Mouse (Mus musculus) lung, embryonic 16.5 days (tissue): ENCODE measurements around the gene Cldn2. TPM values are rescaled to one million over a fixed set of nuclear protein-coding genes. Genes with fewer than 3 reads are reported as not detected.

Experiments
- ATAC-seq: fragments of 200-750 bp; cut with Nextera tagmentation; 2 replicates; pipeline ENCODE4 v1.8.0; 2017; ENCODE audit warnings: low read depth, mild to moderate bottlenecking, moderate library complexity
- H3K27ac ChIP-seq: fragments of 300-500 bp; sonication (generic); 2 replicates; pipeline ENCODE4 v1.5.1; 2014; ENCODE audit warnings: mild to moderate bottlenecking, control low read depth, low read length
- H3K27me3 ChIP-seq: fragments of 300-500 bp; sonication (generic); 2 replicates; pipeline ENCODE4 v1.6.1; 2014; ENCODE audit warnings: low read depth, low read length, mixed read lengths; ENCODE audit not compliant: control insufficient read depth, insufficient read depth
- H3K36me3 ChIP-seq: fragments of 300-500 bp; sonication (generic); 2 replicates; pipeline ENCODE4 v1.6.1; 2014; ENCODE audit warnings: low read length; ENCODE audit not compliant: control insufficient read depth, insufficient read depth
- H3K4me1 ChIP-seq: fragments of 300-500 bp; sonication (generic); replicated peaks from 2 replicates; pipeline ENCODE4 v1.6.1; 2014; ENCODE audit warnings: low read length, mixed read lengths; ENCODE audit not compliant: control insufficient read depth, insufficient read depth
- H3K4me2 ChIP-seq: fragments of 300-500 bp; sonication (generic); 2 replicates; pipeline ENCODE4 v1.6.1; 2014; ENCODE audit warnings: low read depth, low read length, control low read depth
- H3K4me3 ChIP-seq: fragments of 300-500 bp; sonication (generic); 2 replicates; pipeline ENCODE4 v1.5.1; 2014; ENCODE audit warnings: mild to moderate bottlenecking, low read length, control low read depth
- H3K9ac ChIP-seq: fragments of 300-500 bp; sonication (generic); 2 replicates; pipeline ENCODE4 v1.6.1; 2014; ENCODE audit warnings: low read length, control low read depth
- H3K9me3 ChIP-seq: fragments of 300-500 bp; sonication (generic); 2 replicates; pipeline ENCODE4 v1.6.1; 2016; ENCODE audit warnings: low read length; ENCODE audit not compliant: control insufficient read depth
- WGBS: fragments of 180-500 bp; shearing (Covaris S2); extraction: QIAGEN DNeasy Blood & Tissue Kit; methylation state at CpG from one replicate; pipeline ENCODE4 v1.1.7; 2014; 5-methylcytosine and 5-hydroxymethylcytosine counted together
- polyA plus RNA-seq: library from polyadenylated mRNA; unstranded; fragments of >200 nt; fragmentation: Nextera tagmentation; extraction: Ambion mirVana; gene quantifications from 2 replicates; pipeline ENCODE4 v1.2.1, GENCODE M21; 2015

Gene Cldn2
- polyA plus RNA-seq, 1 experiment from 2014 or later = 0.29 TPM

GRCm38 (mm10) chrX:139815201-139815600, 14.6 kb downstream of the Cldn2 start:
- 59% methylated on average over 5 of the region's 5 CpGs for WGBS
- no peaks in the 10 kb centered on the region for H3K36me3 ChIP-seq
- no peaks in the 10 kb centered on the region for H3K27me3 ChIP-seq
- no peak overlapping the region for H3K9ac ChIP-seq
- no peak for ATAC-seq
- H3K27ac ChIP-seq = no peak overlapping the region
- no peak overlapping the region for H3K4me2 ChIP-seq
- no peak overlapping the region for H3K4me3 ChIP-seq
- no peaks in the 10 kb centered on the region for H3K4me1 ChIP-seq
- no peaks in the 10 kb centered on the region for H3K9me3 ChIP-seq

GRCm38 (mm10) chrX:139825402-139825801, 24.8 kb downstream of the Cldn2 start:
- ATAC-seq = no peak

GRCm38 (mm10) chrX:139826926-139827325, 26.3 kb downstream of the Cldn2 start:
- 75% methylated on average over 4 of the region's 4 CpGs for WGBS
- Histone ChIP-seq H3K27me3 (no peaks in the 10 kb centered on the region; the same call in 1 of the 2 replicates), H3K4me3 (no peak overlapping the region), H3K27ac (no peak overlapping the region), H3K36me3 (no peaks in the 10 kb centered on the region; the same call in 1 of the 2 replicates), H3K4me1 (no peaks in the 10 kb centered on the region), H3K4me2 (no peak overlapping the region), H3K9ac (no peak overlapping the region), H3K9me3 (no peaks in the 10 kb centered on the region)
- no peak for ATAC-seq

More at GRCm38 (mm10) chrX:139825402-139825801, 24.8 kb downstream of the Cldn2 start:
- no peak overlapping the region for H3K4me2 ChIP-seq
- 74% methylated on average over 1 of the region's 1 CpGs for WGBS
- no peaks in the 10 kb centered on the region for H3K9me3 ChIP-seq
- no peak overlapping the region for H3K4me3 ChIP-seq
- no peak overlapping the region for H3K27ac ChIP-seq
- no peaks in the 10 kb centered on the region for H3K4me1 ChIP-seq
- H3K9ac ChIP-seq = no peak overlapping the region
- H3K36me3 ChIP-seq = no peaks in the 10 kb centered on the region; the same call in 1 of the 2 replicates
- H3K27me3 ChIP-seq = no peaks in the 10 kb centered on the region; the same call in 1 of the 2 replicates

- Histone ChIP-seq H3K4me3 (no peak overlapping the region), H3K9ac (no peak overlapping the region), H3K9me3 (no peaks in the 10 kb centered on the region), H3K4me2 (no peak overlapping the region), H3K4me1 (no peaks in the 10 kb centered on the region), H3K27ac (no peak overlapping the region), H3K27me3 (no peaks in the 10 kb centered on the region; the same call in 1 of the 2 replicates), H3K36me3 (no peaks in the 10 kb centered on the region)
- WGBS = 88% methylated on average over 6 of the region's 6 CpGs
- no peak for ATAC-seq
These were observed 27.9 kb downstream of the Cldn2 start for GRCm38 (mm10) chrX:139828363-139829092.

- H3K4me3 ChIP-seq = no peak overlapping the region
- H3K27ac ChIP-seq = no peak overlapping the region
- H3K4me1 ChIP-seq = no peaks in the 10 kb centered on the region
- H3K4me2 ChIP-seq = no peak overlapping the region
- H3K9ac ChIP-seq = no peak overlapping the region
- no peaks in the 10 kb centered on the region for H3K9me3 ChIP-seq
- no peak for ATAC-seq
- no peaks in the 10 kb centered on the region for H3K27me3 ChIP-seq
- WGBS = 15% methylated on average over 5 of the region's 5 CpGs
- no peaks in the 10 kb centered on the region for H3K36me3 ChIP-seq
These were observed 31.8 kb downstream of the Cldn2 start for GRCm38 (mm10) chrX:139832464-139832863.

GRCm38 (mm10) chrX:139839057-139839456, 38.4 kb downstream of the Cldn2 start:
- no peak for ATAC-seq

GRCm38 (mm10) chrX:139841091-139841490, 40.5 kb downstream of the Cldn2 start:
- Histone ChIP-seq H3K4me2 (no peak overlapping the region), H3K27ac (no peak overlapping the region), H3K36me3 (no peaks in the 10 kb centered on the region), H3K4me3 (no peak overlapping the region), H3K9ac (no peak overlapping the region), H3K4me1 (no peaks in the 10 kb centered on the region), H3K9me3 (no peaks in the 10 kb centered on the region), H3K27me3 (no peaks in the 10 kb centered on the region)
- 67% methylated on average over 6 of the region's 6 CpGs for WGBS
- no peak for ATAC-seq

More at GRCm38 (mm10) chrX:139839057-139839456, 38.4 kb downstream of the Cldn2 start:
- Histone ChIP-seq H3K4me1 (no peaks in the 10 kb centered on the region), H3K9ac (no peak overlapping the region), H3K36me3 (no peaks in the 10 kb centered on the region), H3K27ac (no peak overlapping the region), H3K27me3 (no peaks in the 10 kb centered on the region), H3K4me2 (no peak overlapping the region), H3K9me3 (no peaks in the 10 kb centered on the region), H3K4me3 (no peak overlapping the region)
- WGBS = 30% methylated on average over 3 of the region's 3 CpGs

- Histone ChIP-seq H3K27me3 (no peaks in the 10 kb centered on the region), H3K27ac (no peak overlapping the region), H3K9ac (no peak overlapping the region), H3K36me3 (no peaks in the 10 kb centered on the region), H3K4me3 (no peak overlapping the region), H3K4me1 (no peaks in the 10 kb centered on the region), H3K9me3 (no peaks in the 10 kb centered on the region), H3K4me2 (no peak overlapping the region)
- no peak for ATAC-seq
- 93% methylated on average over 4 of the region's 4 CpGs for WGBS
These were observed 54.2 kb downstream of the Cldn2 start for GRCm38 (mm10) chrX:139854795-139855194.

- Histone ChIP-seq H3K4me3 (no peak overlapping the region), H3K4me2 (no peak overlapping the region), H3K4me1 (no peaks in the 10 kb centered on the region), H3K36me3 (no peaks in the 10 kb centered on the region), H3K9me3 (no peaks in the 10 kb centered on the region), H3K27me3 (no peaks in the 10 kb centered on the region), H3K9ac (no peak overlapping the region), H3K27ac (no peak overlapping the region)
- ATAC-seq = no peak
- WGBS = 52% methylated on average over 5 of the region's 5 CpGs
These were observed 58.8 kb downstream of the Cldn2 start for GRCm38 (mm10) chrX:139859402-139859801.
